12 mouse cellular contexts compared by ENCODE assay signal in genomic region chr12:91798720-91799378, GRCm38 (mm10). TPM values are rescaled to one million over a fixed set of nuclear protein-coding genes. Genes with fewer than 3 reads are reported as not detected.
DNase-seq lines count a peak whose midpoint lies in the region; ATAC-seq and TF ChIP-seq lines count a peak whose summit lies in the region.
"Had no signal": no experiment of that assay in that cellular context is flagged by ENCODE, and none has a peak within 500 bp of the region (broad histone marks: within the 10 kb centered on the region; RNA-seq: fewer than 3 reads in every experiment).

No protein-coding gene starts in this region.

- 82% methylated on average over 6 of the region's 6 CpGs for WGBS in hindbrain, embryonic 10.5 days
- 86% methylated on average over 6 of the region's 6 CpGs for WGBS in hindbrain, embryonic 13.5 days
- WGBS in midbrain, embryonic 12.5 days = 78% methylated on average over 6 of the region's 6 CpGs
- 69% methylated on average over 6 of the region's 6 CpGs for WGBS in heart, embryonic 12.5 days

- H3K9ac ChIP-seq in hindbrain, embryonic 13.5 days = no peak overlapping the region
- no peak overlapping the region for H3K9ac ChIP-seq in midbrain, embryonic 12.5 days (replicated peaks)
- no peak overlapping the region for H3K9ac ChIP-seq in heart, embryonic 12.5 days
- H3K9ac ChIP-seq: heart, embryonic 15.5 days; neural tube, embryonic 12.5 days had no signal

- H3K27ac ChIP-seq in hindbrain, embryonic 10.5 days = no peak overlapping the region
- H3K27ac ChIP-seq in hindbrain, embryonic 13.5 days = no peak overlapping the region
- H3K27ac ChIP-seq in midbrain, embryonic 12.5 days (replicated peaks) = no peak overlapping the region
- H3K27ac ChIP-seq in left cerebral cortex, adult 2 months = no peak overlapping the region
- no peak overlapping the region for H3K27ac ChIP-seq in heart, embryonic 12.5 days (ENCODE audit: poor library complexity, severe bottlenecking)
- H3K27ac ChIP-seq: heart, embryonic 15.5 days; neural tube, embryonic 12.5 days; stomach, postnatal 0 days had no signal

- H3K9me3 ChIP-seq in hindbrain, embryonic 10.5 days = no peaks in the 10 kb centered on the region
- no peaks in the 10 kb centered on the region for H3K9me3 ChIP-seq in hindbrain, embryonic 13.5 days
- no peaks in the 10 kb centered on the region for H3K9me3 ChIP-seq in midbrain, embryonic 12.5 days
- H3K9me3 ChIP-seq in heart, embryonic 12.5 days (replicated peaks) = no peaks in the 10 kb centered on the region
- H3K9me3 ChIP-seq: heart, embryonic 15.5 days; neural tube, embryonic 12.5 days had no signal

- no peaks in the 10 kb centered on the region for H3K4me1 ChIP-seq in hindbrain, embryonic 10.5 days (replicated peaks)
- H3K4me1 ChIP-seq in hindbrain, embryonic 13.5 days (replicated peaks) = no peaks in the 10 kb centered on the region
- H3K4me1 ChIP-seq in midbrain, embryonic 12.5 days = no peaks in the 10 kb centered on the region
- H3K4me1 ChIP-seq in heart, embryonic 12.5 days (replicated peaks) = peaks cover 8% of the 10 kb centered on the region; the same call in 1 of the 2 replicates
- H3K4me1 ChIP-seq: heart, embryonic 15.5 days; neural tube, embryonic 12.5 days had no signal

- DNase-seq in hindbrain, embryonic 10.5 days (ENCODE audit: low spot score) = peak; percentile 18
- DNase-seq in frontal cortex, postnatal 25 days (ENCODE audit: low spot score in 2 of 2) = no peak
- DNase-seq in left cerebral cortex, adult 2 months (ENCODE audit: extremely low spot score in 1 of 2, low spot score in 2 of 2) = no peak
- DNase-seq: cerebellum, postnatal 25 days had no signal

- intact Hi-C loops in left cerebral cortex, adult 2 months (cut with DNase I) = loop anchor here (1.0 to 2.0 kb wide), 3 partner anchors 158 to 399 kb away; no protein-coding TSS in a partner anchor

- no peak overlapping the region for H3K4me2 ChIP-seq in hindbrain, embryonic 13.5 days
- H3K4me2 ChIP-seq in midbrain, embryonic 12.5 days (replicated peaks) = no peak overlapping the region
- H3K4me2 ChIP-seq in heart, embryonic 12.5 days = no peak overlapping the region
- H3K4me2 ChIP-seq: heart, embryonic 15.5 days; neural tube, embryonic 12.5 days had no signal

- H3K27me3 ChIP-seq in hindbrain, embryonic 10.5 days (ENCODE audit: insufficient read depth, poor library complexity, severe bottlenecking) = no peaks in the 10 kb centered on the region
- no peaks in the 10 kb centered on the region for H3K27me3 ChIP-seq in hindbrain, embryonic 13.5 days
- H3K27me3 ChIP-seq in midbrain, embryonic 12.5 days = peaks cover 5% of the 10 kb centered on the region; the same call in 1 of the 2 replicates
- 0 out of 2 replicates have a peak, but pooled peaks cover 5% of the 10 kb centered on the region for H3K27me3 ChIP-seq in heart, embryonic 12.5 days (replicated peaks)
- H3K27me3 ChIP-seq: heart, embryonic 15.5 days; neural tube, embryonic 12.5 days had no signal

- no peak for ATAC-seq in hindbrain, embryonic 13.5 days (ENCODE audit: low FRiP score)
- ATAC-seq in CD4-positive, CD25-positive, alpha-beta regulatory T cell, adult 4 months = peak; percentile 72
- ATAC-seq in erythroblast, adult 5-6 weeks (replicated peaks; ENCODE audit: low FRiP score, poor library complexity, severe bottlenecking) = peak; percentile 66
- ATAC-seq in midbrain, embryonic 12.5 days (ENCODE audit: low FRiP score, low read depth) = peak; percentile 60; the same call in 1 of the 2 replicates
- no peak; the same call in 1 of the 2 replicates for ATAC-seq in heart, embryonic 12.5 days (ENCODE audit: insufficient number of reproducible peaks, low FRiP score)

- TF ChIP-seq CTCF in left cerebral cortex, adult 2 months (IDR thresholded peaks at IDR 0.05) = no peak

- H3K36me3 ChIP-seq in hindbrain, embryonic 10.5 days = no peaks in the 10 kb centered on the region
- H3K36me3 ChIP-seq in hindbrain, embryonic 13.5 days = no peaks in the 10 kb centered on the region
- no peaks in the 10 kb centered on the region for H3K36me3 ChIP-seq in midbrain, embryonic 12.5 days
- no peaks in the 10 kb centered on the region for H3K36me3 ChIP-seq in heart, embryonic 12.5 days
- H3K36me3 ChIP-seq: heart, embryonic 15.5 days; neural tube, embryonic 12.5 days had no signal

- H3K4me3 ChIP-seq in hindbrain, embryonic 10.5 days = no peak overlapping the region
- H3K4me3 ChIP-seq in hindbrain, embryonic 13.5 days = no peak overlapping the region
- H3K4me3 ChIP-seq in midbrain, embryonic 12.5 days = no peak overlapping the region
- H3K4me3 ChIP-seq in left cerebral cortex, adult 2 months = no peak overlapping the region
- no peak overlapping the region for H3K4me3 ChIP-seq in heart, embryonic 12.5 days
- H3K4me3 ChIP-seq: heart, embryonic 15.5 days; neural tube, embryonic 12.5 days had no signal

RNA-seq across cellular contexts. Expression of gene Ston2, which starts 10.7 kb away (rescaled TPM):
- polyA plus RNA-seq in hindbrain, embryonic 10.5 days (2016; fragmentation: Nextera tagmentation; extraction: Ambion mirVana) = 9.2 and 9.4 TPM in 2 replicates
- polyA plus RNA-seq in hindbrain, embryonic 13.5 days (2015; fragmentation: Nextera tagmentation; extraction: Ambion mirVana) = 5.3 and 6.3 TPM in 2 replicates
- under 1 TPM; 0.08 to 0.47 TPM for polyA plus RNA-seq in CD4-positive, CD25-positive, alpha-beta regulatory T cell, adult 4 months (2017; shearing (Covaris generic))
- total RNA-seq in erythroblast, adult 5-6 weeks (2015; ENCODE audit: low replicate concordance) = 0.58 and 1.5 TPM in 2 replicates
- total RNA-seq in erythroblast, adult 5-6 weeks (2017; ENCODE audit: low replicate concordance) = 0.70 and 2.0 TPM in 2 replicates
- 6.0 and 8.0 TPM in 2 replicates for polyA plus RNA-seq in midbrain, embryonic 12.5 days (2016; fragmentation: Nextera tagmentation; extraction: Ambion mirVana)
- total RNA-seq in left cerebral cortex, adult 2 months (2021) = 10 to 100 TPM; 17.1 to 20.2 TPM
- polyA plus RNA-seq in heart, embryonic 12.5 days (2016; fragmentation: Nextera tagmentation; extraction: Ambion mirVana) = 4.9 and 7.1 TPM in 2 replicates

RNA-seq across cellular contexts. Expression of gene Sel1l, which starts 50.1 kb away (rescaled TPM):
- 61.3 and 74.9 TPM in 2 replicates for polyA plus RNA-seq in hindbrain, embryonic 10.5 days (2016; fragmentation: Nextera tagmentation; extraction: Ambion mirVana)
- 105 and 106 TPM in 2 replicates for polyA plus RNA-seq in hindbrain, embryonic 13.5 days (2015; fragmentation: Nextera tagmentation; extraction: Ambion mirVana)
- polyA plus RNA-seq in CD4-positive, CD25-positive, alpha-beta regulatory T cell, adult 4 months (2017; shearing (Covaris generic)) = 10 to 100 TPM; 55.6 to 63.7 TPM
- 19.0 and 27.4 TPM in 2 replicates for total RNA-seq in erythroblast, adult 5-6 weeks (2015; ENCODE audit: low replicate concordance)
- 13.6 and 29.1 TPM in 2 replicates for total RNA-seq in erythroblast, adult 5-6 weeks (2017; ENCODE audit: low replicate concordance)
- polyA plus RNA-seq in midbrain, embryonic 12.5 days (2016; fragmentation: Nextera tagmentation; extraction: Ambion mirVana) = 74.3 and 84.7 TPM in 2 replicates
- 100 to 1,000 TPM; 158 to 172 TPM for total RNA-seq in left cerebral cortex, adult 2 months (2021)
- polyA plus RNA-seq in heart, embryonic 12.5 days (2016; fragmentation: Nextera tagmentation; extraction: Ambion mirVana) = 60.1 and 66.2 TPM in 2 replicates

Comparison
In these comparisons a context has a peak if more than half of its experiments do, and no peak if none do; other contexts are left out.
1. ATAC-seq: peak in CD4-positive, CD25-positive, alpha-beta regulatory T cell, adult 4 months (single experiment), erythroblast, adult 5-6 weeks (single experiment) and midbrain, embryonic 12.5 days (single experiment); none in hindbrain, embryonic 13.5 days (single experiment) and heart, embryonic 12.5 days (single experiment).